Mouse (Mus musculus) liver, adult 2 months (tissue): ENCODE data around the gene Clmp.

Source experiments
- CTCF ChIP-seq: fragments of 200-500 bp; IDR thresholded peaks from 2 replicates; pipeline ENCODE4 v1.5.1; 2011; ENCODE audit warnings: low read depth, low read length, control low read depth
- POLR2A ChIP-seq: fragments of 200-500 bp; IDR thresholded peaks from 2 replicates; pipeline ENCODE4 v1.6.1; 2011; ENCODE audit warnings: low read length, control low read depth; ENCODE audit not compliant: insufficient read depth; ENCODE audit errors: extremely low read depth

DNA sequence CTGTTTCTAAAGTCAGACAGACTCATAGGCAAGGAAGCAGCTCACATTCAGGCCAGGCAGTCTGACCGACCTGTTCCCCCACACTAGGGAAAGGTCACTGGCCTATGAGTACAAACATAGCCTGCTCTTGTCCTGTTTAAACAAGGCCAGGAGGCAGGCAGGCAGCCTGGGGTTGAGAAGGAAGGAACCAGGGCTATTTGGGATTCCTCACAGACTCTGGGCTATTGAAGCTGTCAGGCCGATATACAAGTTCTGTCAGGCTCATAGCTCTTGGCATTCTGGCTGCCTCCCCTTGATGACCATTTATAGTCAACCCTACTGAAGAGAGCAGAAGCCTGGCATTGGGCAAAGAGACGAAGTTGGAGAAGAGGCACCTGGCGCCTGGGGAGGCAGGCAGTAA lies 25.9 kb downstream of the Clmp start:
- no peak for TF ChIP-seq CTCF
- TF ChIP-seq POLR2A: no peak
